Mouse (Mus musculus) liver, postnatal 0 days (tissue): ENCODE data around the gene Slc4a4. TPM values are rescaled to one million over a fixed set of nuclear protein-coding genes. Genes with fewer than 3 reads are reported as not detected.

Experiments
- ATAC-seq: fragments of 200-750 bp; cut with Nextera tagmentation; 2 replicates; pipeline ENCODE4 v1.8.0; 2017; ENCODE audit warnings: mild to moderate bottlenecking, moderate library complexity
- DNase-seq: peaks from one replicate; pipeline ENCODE4 v3.0.0-alpha.2; 2016
- H3K27ac ChIP-seq: fragments of 300-500 bp; sonication (generic); 2 replicates; pipeline ENCODE4 v1.5.1; 2014; ENCODE audit warnings: antibody characterized with exemption, moderate library complexity, mild to moderate bottlenecking, low read depth
- H3K27me3 ChIP-seq: fragments of 300-500 bp; sonication (generic); 2 replicates; pipeline ENCODE4 v1.6.1; 2014; ENCODE audit warnings: low read length, control low read depth, mixed read lengths; ENCODE audit not compliant: insufficient read depth
- H3K36me3 ChIP-seq: fragments of 300-500 bp; sonication (generic); replicated peaks from 2 replicates; pipeline ENCODE4 v1.6.1; 2014; ENCODE audit warnings: mild to moderate bottlenecking, control low read depth, low read length, moderate library complexity, mixed read lengths; ENCODE audit not compliant: insufficient read depth
- H3K4me1 ChIP-seq: fragments of 300-500 bp; sonication (generic); 2 replicates; pipeline ENCODE4 v1.6.1; 2014; ENCODE audit warnings: antibody characterized with exemption, mild to moderate bottlenecking, control low read depth; ENCODE audit not compliant: insufficient read depth
- H3K4me2 ChIP-seq: fragments of 300-500 bp; sonication (generic); 2 replicates; pipeline ENCODE4 v1.6.1; 2014; ENCODE audit warnings: low read depth, mild to moderate bottlenecking, low read length, moderate library complexity, mixed read lengths
- H3K4me3 ChIP-seq: fragments of 300-500 bp; sonication (generic); 2 replicates; pipeline ENCODE4 v1.5.1; 2014; ENCODE audit warnings: low read depth, low read length
- H3K9ac ChIP-seq: fragments of 300-500 bp; sonication (generic); replicated peaks from 2 replicates; pipeline ENCODE4 v1.6.1; 2014; ENCODE audit warnings: mild to moderate bottlenecking, moderate library complexity
- H3K9me3 ChIP-seq: fragments of 300-500 bp; sonication (generic); 2 replicates; pipeline ENCODE4 v1.6.1; 2016; ENCODE audit warnings: mild to moderate bottlenecking, control low read depth, low read length, mixed read lengths
- CTCF ChIP-seq: sonication (generic); IDR thresholded peaks from 2 replicates; pipeline ENCODE4 v1.5.1; 2016; ENCODE audit warnings: antibody characterized with exemption, low read depth
- EP300 ChIP-seq: IDR thresholded peaks from 2 replicates; pipeline ENCODE4 v1.6.1; 2016; ENCODE audit warnings: antibody characterized with exemption, low read depth, mild to moderate bottlenecking
- whole genome bisulfite sequencing: fragments of 180-500 bp; shearing (Covaris S2); extraction: QIAGEN DNeasy Blood & Tissue Kit; methylation state at CpG from one replicate; pipeline ENCODE4 v1.1.7; 2014; ENCODE audit not compliant: insufficient replicate concordance; 5-methylcytosine and 5-hydroxymethylcytosine counted together
- polyA plus RNA-seq: library from polyadenylated mRNA; unstranded; fragments of >200 nt; fragmentation: Nextera tagmentation; extraction: Ambion mirVana; gene quantifications from 2 replicates; pipeline ENCODE4 v1.2.1, GENCODE M21; 2015

Slc4a4 gene
- polyA plus RNA-seq, 1 experiment from 2014 or later: 4.1 TPM

DNA sequence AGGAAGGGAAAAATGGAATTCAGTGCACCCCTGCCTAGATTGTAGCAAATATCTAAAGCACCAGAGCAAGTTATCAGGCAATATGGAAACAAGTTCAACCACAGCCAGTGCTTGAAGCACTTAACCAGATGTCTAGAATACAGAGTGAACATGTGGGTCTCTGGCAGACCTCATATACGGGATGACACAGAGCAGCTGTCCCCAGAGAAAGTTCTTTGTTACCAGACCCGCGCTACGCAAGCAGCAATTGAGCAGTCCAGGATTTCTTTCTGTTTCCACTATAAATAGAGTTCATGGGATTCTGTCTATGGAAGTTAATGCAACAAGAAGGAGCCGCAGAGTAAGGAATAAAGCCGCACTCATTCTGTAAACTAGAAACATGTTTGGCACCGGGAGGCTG lies 46.8 kb downstream of the Slc4a4 start:
- Histone ChIP-seq H3K9ac (no peak overlapping the region), H3K4me1 (peaks cover 5% of the 10 kb centered on the region; the same call in 1 of the 2 replicates), H3K27me3 (no peaks in the 10 kb centered on the region), H3K9me3 (no peaks in the 10 kb centered on the region), H3K36me3 (no peaks in the 10 kb centered on the region), H3K4me3 (no peak overlapping the region), H3K27ac (no peak overlapping the region), H3K4me2 (no peak overlapping the region)
- DNase-seq: no peak
- TF ChIP-seq EP300 (no peak), CTCF (no peak)
- WGBS: 79% methylated on average over 7 of the region's 7 CpGs
- ATAC-seq: no peak

DNA sequence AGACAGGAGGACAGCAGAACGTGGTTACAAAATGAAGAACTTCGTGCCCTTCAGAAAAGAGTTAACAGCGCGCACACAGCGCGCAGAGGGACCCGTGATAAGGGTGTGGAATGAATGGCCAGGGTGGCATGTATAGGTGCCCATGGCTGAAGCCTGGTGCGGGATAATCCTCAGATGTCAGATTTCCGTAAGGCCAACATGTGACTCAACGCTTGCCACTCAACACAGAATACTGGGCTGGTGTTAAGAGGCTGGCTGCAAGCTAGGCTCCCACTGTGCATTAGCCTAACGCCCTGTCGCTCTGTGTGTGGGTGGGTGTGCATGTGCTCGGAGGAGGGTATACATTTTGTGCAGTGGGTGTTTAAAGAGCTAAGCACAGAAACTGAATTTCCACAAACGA lies 47.3 kb downstream of the Slc4a4 start:
- Histone ChIP-seq H3K27ac (no peak overlapping the region), H3K4me2 (no peak overlapping the region), H3K9ac (no peak overlapping the region), H3K4me1 (peaks cover 7% of the 10 kb centered on the region; the same call in 1 of the 2 replicates), H3K4me3 (no peak overlapping the region), H3K27me3 (no peaks in the 10 kb centered on the region), H3K36me3 (no peaks in the 10 kb centered on the region), H3K9me3 (no peaks in the 10 kb centered on the region)
- WGBS: 53% methylated on average over 14 of the region's 14 CpGs
- ATAC-seq (no peak), DNase-seq (no peak)
- no peak for TF ChIP-seq CTCF
- TF ChIP-seq EP300: no peak

DNA sequence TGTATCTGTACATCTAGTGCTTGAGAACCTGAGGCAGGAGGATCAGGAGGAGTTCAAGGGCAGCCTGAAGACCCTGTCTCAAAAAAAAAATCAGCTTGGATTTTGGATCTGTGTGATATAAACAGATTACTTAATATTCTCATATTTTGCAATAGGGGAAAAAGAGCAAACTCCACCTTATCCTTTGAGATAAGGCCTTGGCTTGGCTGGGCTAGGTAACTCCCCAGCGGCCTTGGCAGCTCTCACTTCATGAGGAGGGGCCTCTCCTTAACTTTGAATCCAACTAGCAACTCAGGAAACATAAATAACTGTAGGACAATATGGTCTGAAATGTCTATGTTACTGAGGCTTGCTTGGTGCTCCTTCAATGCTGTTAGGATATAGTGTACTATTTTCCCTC lies 51.6 kb downstream of the Slc4a4 start:
- Histone ChIP-seq H3K9me3 (no peaks in the 10 kb centered on the region), H3K4me3 (no peak overlapping the region), H3K9ac (no peak overlapping the region), H3K4me2 (no peak overlapping the region), H3K36me3 (no peaks in the 10 kb centered on the region), H3K4me1 (peaks cover 12% of the 10 kb centered on the region; the same call in 1 of the 2 replicates), H3K27me3 (no peaks in the 10 kb centered on the region), H3K27ac (peak overlapping the region; percentile 1; the same call in 1 of the 2 replicates)
- TF ChIP-seq EP300: 0 out of 2 replicates have a peak, but pooled peaks have one; percentile 27
- TF ChIP-seq CTCF: no peak
- WGBS: 28% methylated on average over 1 of the region's 1 CpGs
- DNase-seq (no peak), ATAC-seq (peak; percentile 29; the same call in 1 of the 2 replicates)

DNA sequence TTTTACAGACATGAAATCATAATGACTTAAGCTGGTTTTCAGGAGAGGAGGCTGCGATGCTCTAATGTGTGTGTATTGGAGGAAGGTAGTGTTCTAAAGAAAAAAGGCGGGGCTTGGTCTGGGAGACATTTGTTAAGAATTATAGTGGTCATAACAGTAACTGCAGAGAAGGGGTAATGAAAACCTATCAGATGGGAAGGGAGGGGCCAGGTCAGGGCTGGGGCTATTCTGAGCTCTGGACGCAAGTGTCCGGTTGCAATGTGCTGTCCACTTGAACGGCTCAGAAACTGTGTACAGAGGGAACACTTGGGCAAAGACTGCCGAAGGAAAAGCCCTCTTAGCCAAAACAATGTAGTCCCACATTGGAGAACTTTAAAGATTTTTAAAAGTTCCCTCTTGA lies 52.5 kb downstream of the Slc4a4 start:
- H3K9ac ChIP-seq: no peak overlapping the region
- H3K4me2 ChIP-seq: no peak overlapping the region
- H3K4me1 ChIP-seq: peaks cover 12% of the 10 kb centered on the region; the same call in 1 of the 2 replicates
- H3K36me3 ChIP-seq: no peaks in the 10 kb centered on the region
- 60% methylated on average over 6 of the region's 6 CpGs for WGBS
- no peak overlapping the region for H3K4me3 ChIP-seq
- no peak for DNase-seq
- H3K9me3 ChIP-seq: no peaks in the 10 kb centered on the region
- TF ChIP-seq CTCF (no peak), EP300 (no peak)
- H3K27ac ChIP-seq: peak overlapping the region; percentile 71
- no peaks in the 10 kb centered on the region for H3K27me3 ChIP-seq
- 0 out of 2 replicates have a peak, but pooled peaks have one; percentile 25 for ATAC-seq

DNA sequence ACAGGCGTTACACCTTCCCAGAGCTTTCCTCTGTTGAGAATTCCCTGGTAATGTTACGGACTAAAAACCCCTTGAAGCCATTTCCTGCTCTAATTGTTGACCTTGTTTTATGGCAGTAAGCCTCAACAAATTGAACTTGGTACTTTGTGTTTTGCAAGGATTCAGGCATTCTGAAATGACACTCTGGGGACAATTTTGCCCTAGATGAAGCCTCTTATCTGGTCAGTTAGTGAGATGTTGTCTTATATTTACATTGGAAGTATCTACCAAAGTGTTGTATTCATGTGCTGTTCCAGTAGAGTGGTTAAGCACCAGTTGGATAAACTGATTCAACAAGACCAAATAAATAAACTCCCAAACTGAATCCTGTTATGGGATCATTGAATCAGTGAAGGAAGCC lies 53.2 kb downstream of the Slc4a4 start:
- Histone ChIP-seq H3K27me3 (no peaks in the 10 kb centered on the region), H3K27ac (peak overlapping the region; percentile 71), H3K36me3 (no peaks in the 10 kb centered on the region), H3K4me3 (no peak overlapping the region), H3K9me3 (no peaks in the 10 kb centered on the region), H3K4me2 (no peak overlapping the region), H3K9ac (no peak overlapping the region), H3K4me1 (peaks cover 12% of the 10 kb centered on the region; the same call in 1 of the 2 replicates)
- TF ChIP-seq EP300 (no peak), CTCF (no peak)
- WGBS: 60% methylated on average over 2 of the region's 2 CpGs
- ATAC-seq (peak; percentile 76), DNase-seq (no peak)

DNA sequence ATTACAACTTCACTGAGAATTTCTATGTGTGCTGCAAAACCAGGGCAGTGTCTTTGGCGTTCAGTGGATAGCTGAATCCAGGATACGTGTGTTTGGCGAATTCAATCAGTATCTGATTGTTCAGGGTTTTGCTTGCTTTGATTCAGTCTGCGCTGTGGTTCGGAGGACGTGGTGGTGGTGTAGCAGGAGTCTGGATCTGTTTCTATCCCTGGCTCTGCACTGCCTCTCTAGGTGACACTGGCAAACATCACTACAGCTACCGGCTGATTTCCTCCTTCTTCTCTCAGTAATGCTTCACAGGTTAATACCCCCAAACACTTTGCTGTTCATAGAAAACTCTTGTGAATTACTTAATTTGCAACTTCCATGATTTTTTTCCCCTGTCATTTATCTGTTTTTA lies 55.3 kb downstream of the Slc4a4 start:
- Histone ChIP-seq H3K4me3 (no peak overlapping the region), H3K27ac (no peak overlapping the region), H3K4me1 (peaks cover 12% of the 10 kb centered on the region; the same call in 1 of the 2 replicates), H3K4me2 (no peak overlapping the region), H3K9me3 (no peaks in the 10 kb centered on the region), H3K27me3 (no peaks in the 10 kb centered on the region), H3K9ac (no peak overlapping the region), H3K36me3 (no peaks in the 10 kb centered on the region)
- WGBS: 72% methylated on average over 7 of the region's 7 CpGs
- no peak for TF ChIP-seq EP300
- TF ChIP-seq CTCF: no peak
- DNase-seq (no peak), ATAC-seq (no peak)
